Mouse (Mus musculus): ENCODE results near the gene Car3.

The Car3 gene

DNA sequence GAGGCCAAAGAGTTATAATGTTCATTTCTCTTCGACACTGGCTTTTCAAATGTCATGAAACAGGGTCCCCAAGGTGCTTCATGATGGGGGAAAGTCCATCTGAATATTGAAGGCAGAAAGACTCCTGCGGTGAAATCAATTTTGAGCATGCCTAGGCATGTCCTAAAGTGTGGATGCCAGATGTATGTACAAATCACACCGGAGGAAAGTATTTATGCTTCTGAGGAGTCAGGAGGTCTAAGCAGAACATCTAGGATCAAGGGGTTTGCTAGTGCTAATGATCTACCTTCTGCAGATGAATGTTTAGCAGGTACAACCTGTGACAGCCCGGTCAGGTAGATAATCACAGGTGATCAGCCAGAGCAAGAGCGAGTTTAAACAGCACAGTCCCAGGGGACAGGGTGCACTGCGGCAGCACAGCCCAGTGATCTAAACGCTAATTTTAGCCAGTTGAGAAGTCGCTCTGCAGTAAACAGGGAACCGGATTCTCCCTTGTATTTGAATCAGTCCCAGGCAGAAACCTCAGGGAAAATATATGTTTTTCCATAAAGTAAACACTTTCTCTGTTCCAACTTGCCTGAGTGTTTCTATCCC, 13.1 kb downstream of the Car3 start:
- DNase-seq = no peak

DNA sequence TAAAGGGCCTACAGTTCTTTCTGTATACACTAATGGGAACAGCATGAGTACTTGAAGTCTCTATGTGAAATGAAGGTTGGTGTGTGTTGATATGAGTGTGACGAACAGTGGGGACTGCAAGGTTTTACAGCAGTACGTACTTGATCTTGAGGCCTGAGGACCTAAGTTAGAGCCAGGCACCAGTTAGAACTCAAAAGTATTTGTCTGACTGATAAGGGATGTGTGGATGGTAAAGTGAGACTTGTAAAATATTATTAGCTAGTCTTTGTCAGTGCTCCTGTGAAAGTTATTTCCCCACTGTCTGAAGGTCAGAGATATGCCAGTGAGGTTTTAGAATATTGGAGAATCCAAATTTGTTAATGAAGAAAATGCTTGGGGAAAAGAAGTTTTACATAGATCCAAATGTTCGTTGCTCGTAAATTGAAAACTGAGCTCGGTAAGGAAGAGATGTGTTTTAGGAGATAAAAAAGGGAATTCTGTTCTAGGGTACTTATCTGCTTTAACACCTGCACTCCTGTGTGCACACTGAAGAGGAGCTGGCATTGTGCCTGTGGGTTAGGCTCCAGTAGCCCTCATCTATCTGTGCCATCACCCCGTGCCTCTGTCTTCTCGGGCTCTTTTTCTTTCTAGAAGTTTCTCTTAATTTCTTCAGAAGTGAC, 14.1 kb downstream of the Car3 start:
- DNase-seq = no peak

DNA sequence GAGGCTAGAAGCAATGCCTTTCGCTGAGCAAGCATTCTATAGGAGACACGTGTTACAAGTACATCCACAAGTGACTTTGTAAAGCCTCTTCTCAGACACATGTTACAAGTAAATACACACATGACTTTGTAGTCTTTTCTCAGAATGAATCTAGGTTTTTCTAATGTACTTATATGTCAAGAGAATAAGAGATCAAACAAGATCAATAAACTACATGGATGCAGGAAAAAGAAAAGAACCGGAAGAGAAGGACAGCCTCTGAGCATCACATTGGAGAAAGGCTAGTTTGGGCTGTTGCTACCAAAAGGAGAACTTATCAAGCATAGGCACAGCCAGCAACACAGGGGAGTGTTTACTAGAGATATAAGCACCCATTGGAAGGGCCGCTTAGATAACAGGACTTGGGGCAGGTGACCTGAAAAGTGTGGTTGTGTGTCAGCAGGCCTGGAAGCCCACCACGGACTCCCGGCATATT, 15.5 kb downstream of the Car3 start:
- DNase-seq = no peak

DNA sequence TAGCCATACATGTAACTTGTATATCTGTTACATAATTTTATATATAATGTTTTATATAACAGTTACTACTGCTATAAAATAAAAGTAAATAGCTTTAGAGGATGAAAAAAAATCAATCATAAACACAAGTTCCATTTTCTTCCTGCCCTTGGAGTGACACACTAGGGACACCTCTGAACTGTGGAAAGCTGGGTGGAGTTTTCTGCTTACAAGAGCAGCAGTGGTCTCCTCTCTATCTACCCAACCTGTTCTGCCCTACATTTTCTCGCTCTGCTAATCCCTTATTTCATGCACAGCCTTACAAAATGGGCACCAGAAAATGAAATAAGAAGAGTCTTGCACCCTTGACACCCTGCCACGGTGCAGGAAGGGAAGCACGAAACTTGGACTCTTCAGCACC, 16.0 kb downstream of the Car3 start:
- no peak for DNase-seq

DNA sequence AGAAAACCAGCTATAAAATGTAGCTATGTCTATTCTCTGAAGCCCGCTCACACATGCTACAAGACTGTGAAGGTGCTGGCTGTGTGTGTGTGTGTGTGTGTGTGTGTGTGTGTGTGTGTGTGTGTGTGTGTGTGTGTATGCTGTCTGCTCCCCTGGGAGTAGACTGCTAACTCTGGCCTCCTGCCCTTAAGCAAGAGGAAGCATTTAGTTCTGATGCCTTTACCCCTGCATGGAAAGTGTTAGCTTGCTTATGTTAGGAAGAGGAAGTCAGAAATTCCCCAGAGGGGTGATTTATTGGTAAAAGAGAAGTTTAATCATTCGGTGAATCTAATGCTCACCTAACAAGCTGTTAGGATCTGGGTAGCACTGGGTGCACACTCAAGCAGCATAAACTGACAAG, 17.0 kb downstream of the Car3 start:
- DNase-seq = no peak

DNA sequence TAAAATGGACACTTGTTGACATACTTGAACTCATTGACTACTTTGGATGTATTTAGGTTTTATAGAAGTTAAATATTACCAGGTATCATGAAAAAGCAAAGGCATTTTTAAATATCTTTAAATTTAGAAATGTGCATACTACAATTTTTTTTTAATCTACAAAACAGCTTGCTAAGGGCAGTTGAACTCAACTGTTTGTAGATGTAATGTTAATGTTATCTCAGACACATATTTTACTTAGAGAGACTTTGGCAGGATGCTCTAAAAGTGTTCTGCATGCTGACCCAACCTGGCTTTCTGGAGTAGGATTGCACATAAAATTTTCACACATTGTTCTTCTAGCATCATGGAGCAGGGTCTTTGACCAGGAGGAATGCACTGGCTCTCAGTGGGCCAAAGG, 18.7 kb downstream of the Car3 start:
- no peak for DNase-seq

DNA sequence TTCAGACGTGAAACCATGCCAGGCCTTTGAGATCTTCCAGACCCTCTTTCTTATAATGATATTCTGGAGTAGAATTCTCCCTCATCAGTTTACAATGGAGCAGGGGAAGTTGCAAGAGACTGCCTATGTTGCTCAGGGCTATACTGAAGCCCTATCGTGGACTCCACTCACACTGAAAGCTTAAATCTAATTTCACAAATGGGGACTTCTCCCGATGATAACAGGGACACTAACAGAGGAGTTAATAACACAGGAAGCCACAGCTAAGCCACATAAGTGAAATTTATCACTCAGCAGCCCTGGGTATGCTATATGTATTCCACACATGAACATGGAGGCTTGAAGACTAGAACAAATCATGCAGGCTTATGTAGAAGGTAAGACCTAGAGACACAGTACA, 19.4 kb downstream of the Car3 start:
- no peak for DNase-seq

DNA sequence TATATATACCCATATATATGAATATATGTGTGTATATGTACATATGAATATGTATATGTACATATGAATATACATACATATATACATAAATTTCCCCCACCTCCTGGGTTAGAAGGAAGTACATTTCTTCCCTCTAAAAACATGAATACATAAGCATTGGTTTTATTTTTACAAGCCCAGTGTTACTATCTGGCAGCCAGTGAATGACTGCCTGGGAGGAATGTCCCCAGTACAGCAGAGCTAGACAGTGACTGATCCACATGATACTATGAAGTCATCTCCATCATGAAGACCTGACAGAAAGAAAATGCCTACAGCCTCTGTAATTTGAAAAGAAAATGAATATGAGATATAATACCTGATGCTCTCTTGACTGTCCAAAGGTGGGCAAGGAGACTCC, 21.5 kb downstream of the Car3 start:
- no peak for DNase-seq

DNA sequence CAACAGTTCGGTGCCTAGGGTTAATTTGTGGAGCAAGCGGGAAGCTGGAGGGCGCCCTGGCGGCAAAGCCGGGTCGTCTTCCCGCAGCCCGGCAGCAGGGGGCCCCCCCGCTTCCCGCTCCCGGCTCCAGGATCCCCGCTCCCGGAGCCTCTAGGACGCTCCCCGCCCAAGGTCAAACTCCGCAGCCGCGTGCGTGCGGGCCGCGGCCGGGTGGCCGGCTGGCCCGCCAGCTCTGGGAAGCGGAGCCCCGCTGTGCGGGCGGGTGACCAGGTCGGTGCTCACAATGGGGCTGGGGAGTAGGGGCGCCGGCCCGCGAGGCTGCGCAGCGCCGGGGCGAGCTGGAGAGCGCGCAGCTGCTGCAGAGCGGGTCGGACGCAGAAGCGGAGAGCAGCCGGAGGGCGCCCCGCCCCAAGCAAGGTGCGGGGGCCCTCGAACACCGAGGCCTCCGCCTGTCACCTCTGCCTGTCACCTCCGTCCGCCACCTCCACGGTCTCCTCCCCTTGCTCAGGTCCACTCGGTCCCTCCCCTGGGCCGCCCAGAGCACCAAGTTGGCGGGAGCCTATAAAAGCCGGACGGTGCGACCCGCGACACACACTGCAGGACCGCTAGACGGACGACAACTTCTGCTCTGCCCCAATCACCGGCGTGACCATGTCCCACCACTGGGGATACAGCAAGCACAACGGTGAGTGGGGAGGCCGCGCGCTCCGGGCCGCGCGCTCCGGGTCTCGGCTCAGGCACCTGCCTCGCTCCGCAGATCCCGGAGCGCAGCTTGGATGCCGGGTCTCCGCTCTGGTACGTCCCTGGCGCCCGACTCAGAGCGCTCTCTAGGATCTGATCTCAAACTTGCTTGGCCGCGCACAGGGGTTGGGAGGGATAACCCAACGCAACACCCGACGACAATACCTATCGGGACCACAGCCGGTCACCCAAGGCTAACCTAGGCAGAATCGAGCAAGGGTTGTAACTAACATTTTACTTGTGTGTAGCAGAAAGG, 23.1 kb downstream of the Car3 start, which contains the start of gene Car2:
Gene Car2 (plus strand): TSS at position 172 of the 997 bp plus-strand sequence.
- DNase-seq = peak; percentile 89

DNA sequence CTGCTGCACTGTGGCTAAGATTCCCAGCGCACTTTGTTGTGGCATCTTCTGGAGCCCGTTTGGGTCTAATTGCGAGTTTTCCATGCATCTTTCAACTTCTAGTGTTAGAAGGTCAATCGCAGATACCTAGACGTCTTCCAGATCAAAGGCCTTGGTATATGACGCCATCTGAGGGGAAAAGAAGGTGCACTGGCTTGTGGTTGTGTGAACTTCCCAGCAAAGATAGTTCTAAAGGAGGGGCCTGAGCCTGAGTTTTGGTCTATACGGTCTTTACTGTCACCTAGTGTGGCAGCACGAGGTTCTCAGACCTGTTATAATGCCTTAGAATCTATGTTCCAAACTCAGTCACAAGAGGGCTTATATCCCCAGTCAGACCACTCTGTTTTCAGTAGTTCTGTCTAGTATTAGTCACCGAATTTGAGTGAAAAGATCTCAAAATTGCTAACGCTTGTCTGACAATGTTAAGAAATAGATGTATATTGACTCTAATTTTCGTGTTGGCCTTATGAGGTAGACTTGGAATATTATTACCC, 23.9 kb downstream of the Car3 start:
- no peak for DNase-seq

DNA sequence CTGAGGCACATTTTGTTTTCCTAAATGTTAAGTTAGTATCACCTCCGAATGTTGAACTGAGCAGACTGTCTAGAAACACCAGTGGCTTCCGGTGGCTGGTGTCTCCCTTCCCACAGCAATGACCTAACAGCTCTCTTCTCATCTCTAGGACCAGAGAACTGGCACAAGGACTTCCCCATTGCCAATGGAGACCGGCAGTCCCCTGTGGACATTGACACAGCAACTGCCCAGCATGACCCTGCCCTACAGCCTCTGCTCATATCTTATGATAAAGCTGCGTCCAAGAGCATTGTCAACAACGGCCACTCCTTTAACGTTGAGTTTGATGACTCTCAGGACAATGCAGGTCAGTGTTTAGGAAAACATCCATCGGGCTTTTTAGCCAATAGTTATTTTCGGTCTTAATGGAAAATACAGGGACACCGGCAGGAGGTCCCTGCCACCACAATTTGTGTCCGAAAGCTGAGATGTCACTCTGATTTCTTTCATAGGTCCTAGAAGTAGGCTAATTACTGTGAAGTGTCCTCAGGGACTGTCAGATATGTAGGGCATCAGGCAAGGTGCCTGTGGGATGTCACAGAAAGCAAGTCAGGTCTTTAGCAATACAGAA, 24.5 kb downstream of the Car3 start:
- DNase-seq = no peak

DNA sequence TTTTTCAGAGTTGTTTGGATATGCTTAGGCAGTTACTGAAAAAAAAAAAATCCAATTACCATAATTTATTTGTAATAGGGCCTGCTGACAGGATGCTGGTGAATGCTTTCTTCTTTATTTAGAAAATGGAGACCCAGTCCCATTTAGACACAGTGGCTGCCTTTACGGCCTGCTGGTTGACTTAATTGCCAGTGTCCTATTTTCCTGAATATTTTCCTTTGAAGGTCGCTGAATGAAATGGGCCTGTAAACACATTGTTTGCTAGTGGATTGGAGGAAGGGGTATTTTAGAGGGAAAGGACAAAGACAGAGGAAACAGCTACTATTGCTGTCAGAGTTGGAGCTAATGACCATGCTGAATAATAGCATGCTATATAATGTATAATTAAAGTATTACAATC, 25.2 kb downstream of the Car3 start:
- no peak for DNase-seq

DNA sequence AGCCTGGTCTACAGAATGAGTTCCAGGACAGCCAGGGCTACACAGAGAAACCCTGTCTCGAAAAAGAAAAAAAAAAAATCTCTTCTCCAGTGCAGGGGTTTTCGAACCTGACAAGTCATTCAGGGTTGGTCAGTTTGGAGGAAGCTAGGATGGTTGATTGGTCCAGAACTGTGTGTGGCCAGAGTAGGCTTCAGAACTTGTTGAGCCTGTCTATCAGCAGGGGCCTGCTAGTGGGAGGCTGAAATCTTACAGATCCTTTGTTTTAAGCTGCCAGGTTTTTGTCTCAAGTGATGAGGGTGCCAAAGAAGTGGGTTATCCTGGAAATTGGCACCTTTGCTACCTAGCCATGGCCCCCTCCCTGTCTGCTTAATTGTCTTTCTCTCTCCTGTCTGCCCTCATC, 25.8 kb downstream of the Car3 start:
- DNase-seq = no peak

DNA sequence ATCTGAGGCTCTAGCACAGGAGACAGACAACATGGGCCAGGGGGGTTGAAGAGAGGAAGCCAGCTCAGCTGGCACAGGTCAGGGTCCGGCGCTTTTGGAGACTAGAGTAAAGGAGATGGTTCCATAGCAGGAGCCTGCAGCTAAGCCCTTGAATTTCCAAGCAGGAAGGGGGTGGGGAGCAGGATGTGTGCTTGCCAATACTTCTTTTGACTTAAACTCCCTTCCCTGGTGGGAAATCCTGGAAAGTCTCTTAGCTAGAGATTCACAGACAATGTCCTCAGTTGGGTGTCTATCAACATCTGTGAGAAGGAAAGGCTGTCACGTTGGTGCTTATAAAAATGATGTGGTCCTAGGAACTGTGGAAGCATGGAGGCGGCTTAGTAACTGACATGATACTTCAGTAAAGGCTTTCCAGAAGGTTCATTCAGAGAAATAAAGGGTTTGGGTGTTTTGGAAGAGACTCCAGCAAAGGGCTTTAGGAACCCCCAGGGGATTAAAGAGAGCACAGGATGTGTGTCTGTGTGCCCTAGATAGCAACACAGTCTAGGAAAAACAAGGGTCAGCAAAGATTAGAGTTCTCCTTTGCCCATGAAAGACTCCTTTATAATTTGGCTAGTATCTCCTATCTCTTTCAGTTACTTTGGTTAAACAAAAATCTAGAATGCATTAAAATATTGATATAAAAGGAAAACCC, 26.6 kb downstream of the Car3 start:
- DNase-seq = no peak

DNA sequence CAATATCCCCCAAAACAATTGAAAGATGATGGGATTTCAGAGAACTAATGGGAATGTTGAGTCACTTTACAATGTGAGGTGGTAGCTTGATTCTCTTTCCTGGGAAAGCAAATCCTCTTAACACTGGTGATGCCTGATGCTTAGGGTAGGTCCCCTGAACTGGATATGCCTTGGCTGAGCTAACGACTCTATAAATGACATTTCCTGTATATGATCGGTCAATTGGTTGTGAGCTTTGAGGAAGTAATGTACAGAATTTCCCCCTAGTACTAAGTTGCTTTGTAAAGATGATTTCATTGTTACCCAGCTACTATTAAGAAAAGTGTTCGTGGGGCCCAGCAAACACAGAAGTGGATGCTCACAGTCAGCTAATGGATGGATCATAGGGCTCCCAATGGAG, 29.7 kb downstream of the Car3 start:
- DNase-seq = no peak

DNA sequence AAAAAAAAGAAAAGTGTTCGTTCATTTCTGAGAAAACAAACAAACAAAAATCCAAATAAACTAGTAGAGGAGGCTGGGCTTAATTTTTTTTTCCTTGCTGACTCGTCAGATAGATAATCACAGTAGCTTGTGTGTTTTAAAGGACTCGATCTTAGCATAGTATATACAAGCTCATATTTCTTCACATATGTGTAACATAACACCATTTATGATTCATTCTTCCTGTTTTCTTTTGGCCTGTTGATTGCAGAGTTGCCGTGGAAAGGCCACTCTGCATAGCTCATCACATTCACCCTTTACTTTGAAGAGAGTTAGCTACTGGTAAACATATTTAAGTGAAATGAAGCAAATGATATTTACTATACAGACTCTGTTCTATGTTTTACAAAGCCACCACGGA, 30.4 kb downstream of the Car3 start:
- DNase-seq = no peak

DNA sequence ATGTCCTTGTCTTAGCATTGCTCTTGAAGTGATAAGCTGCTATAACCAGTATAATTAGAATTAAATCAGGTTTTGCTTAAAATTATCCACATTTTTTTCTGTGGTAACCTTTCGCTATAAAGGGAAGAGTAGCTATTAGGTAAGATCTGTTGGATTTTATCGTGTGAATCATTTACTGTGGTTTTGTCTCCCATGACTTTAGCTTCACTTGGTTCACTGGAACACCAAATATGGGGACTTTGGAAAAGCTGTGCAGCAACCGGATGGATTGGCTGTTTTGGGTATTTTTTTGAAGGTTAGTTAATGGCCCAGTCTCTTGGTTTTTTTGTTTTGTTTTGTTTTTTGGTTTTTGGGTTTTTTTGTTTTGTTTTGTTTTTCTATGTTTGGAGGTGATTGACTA, 32.0 kb downstream of the Car3 start:
- no peak for DNase-seq

DNA sequence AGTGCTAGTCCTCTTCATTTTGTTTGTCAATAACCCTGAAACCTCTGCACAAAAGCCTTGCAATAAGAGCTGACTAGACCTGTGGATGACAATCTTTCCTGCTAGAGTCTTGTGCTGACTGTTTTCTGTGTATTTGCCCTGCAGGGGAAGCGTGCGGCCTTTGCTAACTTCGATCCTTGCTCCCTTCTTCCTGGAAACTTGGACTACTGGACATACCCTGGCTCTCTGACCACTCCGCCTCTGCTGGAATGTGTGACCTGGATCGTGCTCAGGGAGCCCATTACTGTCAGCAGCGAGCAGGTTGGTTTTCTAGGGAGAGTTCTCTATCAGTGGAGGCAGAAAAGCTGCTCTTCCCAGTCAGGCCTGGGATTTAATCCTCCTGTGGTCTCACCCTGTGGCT, 34.5 kb downstream of the Car3 start:
- DNase-seq = peak; percentile 67

DNA sequence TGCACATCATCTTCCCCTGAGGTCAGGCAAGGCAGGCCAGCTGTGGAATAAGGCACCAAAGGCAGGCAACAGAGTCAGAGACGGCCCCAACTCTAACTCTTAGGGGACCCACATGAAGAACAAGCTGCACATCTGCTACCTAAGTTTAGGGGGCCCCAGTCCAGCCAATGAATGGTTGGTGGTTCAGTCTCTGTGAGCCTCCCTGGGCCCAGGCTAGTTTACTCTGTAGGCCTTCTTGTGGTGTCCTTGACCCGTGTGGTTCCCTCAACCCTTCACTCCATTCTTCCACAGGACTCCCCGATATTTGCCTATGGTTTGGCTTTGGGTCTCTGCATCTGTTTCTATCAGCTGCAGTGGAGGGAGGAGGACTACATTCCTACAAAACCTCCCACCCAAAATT, 40.1 kb downstream of the Car3 start:
- no peak for DNase-seq

DNA sequence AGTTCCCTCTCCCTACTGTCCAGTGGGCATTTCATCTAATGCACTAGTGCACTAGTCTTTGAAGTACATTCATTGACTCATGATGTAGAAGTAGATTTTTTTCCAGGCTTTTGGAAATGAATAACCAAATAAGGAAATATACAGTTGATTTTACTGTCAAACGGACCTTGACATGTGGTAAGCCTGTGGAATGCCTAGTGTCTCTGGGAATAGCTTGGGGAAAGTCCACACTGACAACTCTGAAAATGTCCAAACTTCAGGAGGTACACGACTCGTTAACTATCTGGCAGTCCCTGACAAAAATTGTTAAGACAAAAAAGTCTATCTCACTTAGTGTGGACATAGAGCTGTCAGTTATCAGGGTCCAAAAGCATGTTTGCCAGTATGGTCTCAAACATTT, 40.9 kb downstream of the Car3 start:
- DNase-seq = no peak

DNA sequence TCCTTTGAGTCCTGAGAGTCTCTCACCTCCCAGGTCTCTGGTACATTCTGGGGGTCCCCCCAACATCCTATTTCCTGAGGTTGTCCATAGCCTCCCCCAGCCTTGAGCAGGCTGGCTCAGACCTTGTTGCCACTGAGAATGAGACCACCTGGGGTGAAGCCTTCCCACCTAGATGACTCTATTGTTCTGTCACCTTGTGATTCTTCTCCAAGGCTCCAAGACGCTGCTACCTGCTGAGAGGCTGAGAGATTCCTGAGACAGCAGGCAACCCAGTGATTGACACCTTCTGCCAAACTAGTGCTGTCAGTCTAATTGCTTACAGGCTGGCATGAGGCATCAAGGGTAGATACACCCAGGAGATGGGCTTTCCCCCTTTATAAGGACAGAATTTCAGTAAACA, 44.0 kb downstream of the Car3 start:
- no peak for DNase-seq

DNA sequence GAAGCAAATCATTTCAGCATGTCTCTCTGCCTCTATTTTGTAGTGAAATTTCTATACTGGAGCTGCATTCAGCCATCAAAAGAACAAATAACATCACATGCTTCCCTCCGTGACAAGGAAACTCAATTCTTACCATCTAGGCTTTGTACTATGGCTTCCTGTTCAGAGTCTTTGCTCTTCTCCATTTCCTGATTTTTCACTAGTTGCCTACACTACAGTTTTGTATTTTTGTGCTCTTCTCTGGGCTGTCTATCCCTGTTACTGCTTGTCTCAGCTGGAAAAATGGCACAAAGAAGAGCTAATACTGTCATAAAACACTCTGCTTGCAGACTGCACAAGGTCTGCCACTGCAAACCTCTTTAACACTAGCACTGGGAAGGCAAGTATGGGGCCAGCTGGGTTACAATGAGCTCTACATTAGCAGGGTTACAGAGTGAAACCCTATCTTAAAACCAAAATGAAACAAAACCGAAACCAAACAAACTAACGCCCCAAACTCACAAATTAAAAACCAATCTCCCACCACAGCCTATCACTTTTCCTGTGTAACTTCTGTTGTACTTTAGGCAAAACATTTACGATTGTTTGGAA, 48.8 kb downstream of the Car3 start:
- no peak for DNase-seq

Measured in kidney, postnatal 14 days (tissue).